Mouse (Mus musculus): ENCODE results near the gene Tmem117.

The Tmem117 gene

DNA sequence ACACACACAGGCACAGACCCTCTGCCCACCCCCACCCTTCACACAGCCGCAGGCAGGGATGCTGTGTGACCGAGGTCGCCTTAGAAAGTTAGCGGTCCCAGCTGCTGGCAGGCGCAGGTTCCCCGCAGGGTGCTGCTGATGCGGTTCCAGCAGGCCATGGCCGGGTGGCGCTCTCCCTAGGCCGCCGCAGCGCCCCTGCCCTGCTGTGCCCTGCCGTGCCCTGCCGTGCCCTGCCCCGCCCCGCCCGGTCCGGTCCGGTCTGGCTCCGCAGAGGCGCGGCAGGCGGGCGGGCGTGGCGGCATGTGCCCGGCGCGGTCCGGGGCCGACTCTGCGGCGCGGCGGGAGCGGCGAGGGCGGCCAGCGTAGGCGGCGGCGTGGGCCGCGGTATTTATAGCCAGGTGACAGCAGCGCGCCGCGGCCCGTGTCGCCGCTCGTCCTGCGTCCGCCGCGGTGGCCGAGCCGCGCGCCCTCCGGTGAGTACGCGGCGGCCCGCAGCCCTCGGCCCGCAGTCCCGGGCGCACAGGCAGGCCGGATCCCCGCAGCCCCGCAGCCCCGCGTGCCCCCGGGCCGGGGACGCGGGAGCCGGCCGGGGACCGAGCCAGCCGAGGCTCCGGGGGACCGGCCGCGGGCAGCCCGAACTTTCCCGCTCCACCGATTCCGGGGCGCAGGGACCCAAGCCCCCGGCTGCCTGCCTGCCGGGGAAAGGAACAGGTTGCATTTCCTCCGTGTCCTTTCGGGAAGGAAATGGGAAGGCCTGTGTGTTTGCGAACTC lies at the start of gene Tmem117:
TSS of gene Tmem117 (plus strand) at position 403 of the 772 bp plus-strand sequence.
- peak; percentile 13 for DNase-seq (ENCODE audit: low read depth)

GRCm38 (mm10) chr15:94582000-94582593 lies 46.9 kb upstream of the Tmem117 start:
- no peak for DNase-seq (ENCODE audit: low read depth)

- no peak for DNase-seq (ENCODE audit: low read depth)
These were observed 45.9 kb upstream of the Tmem117 start for GRCm38 (mm10) chr15:94583153-94583552.

DNA sequence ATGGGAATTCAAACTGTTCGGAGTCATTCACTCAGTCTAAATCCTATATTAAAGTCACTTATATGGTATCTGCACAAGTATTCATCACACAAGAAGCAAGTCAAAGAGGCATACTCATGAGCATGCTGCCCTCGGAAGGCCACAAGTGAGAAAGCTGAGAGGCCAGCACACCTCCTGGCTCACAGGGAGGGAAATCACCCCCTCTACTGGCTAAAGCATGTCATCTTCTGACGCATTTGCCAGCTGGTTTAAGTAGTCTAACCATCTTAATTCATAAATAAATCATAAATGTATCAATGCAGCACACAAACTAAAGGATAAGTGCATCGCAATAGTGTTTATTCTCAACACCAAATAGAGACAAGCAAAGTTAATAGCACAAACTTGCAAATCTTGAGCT lies 44.3 kb upstream of the Tmem117 start:
- DNase-seq (ENCODE audit: low read depth), result no peak

GRCm38 (mm10) chr15:94587826-94588715 lies 41.0 kb upstream of the Tmem117 start:
- no peak for DNase-seq (ENCODE audit: low read depth)

DNA sequence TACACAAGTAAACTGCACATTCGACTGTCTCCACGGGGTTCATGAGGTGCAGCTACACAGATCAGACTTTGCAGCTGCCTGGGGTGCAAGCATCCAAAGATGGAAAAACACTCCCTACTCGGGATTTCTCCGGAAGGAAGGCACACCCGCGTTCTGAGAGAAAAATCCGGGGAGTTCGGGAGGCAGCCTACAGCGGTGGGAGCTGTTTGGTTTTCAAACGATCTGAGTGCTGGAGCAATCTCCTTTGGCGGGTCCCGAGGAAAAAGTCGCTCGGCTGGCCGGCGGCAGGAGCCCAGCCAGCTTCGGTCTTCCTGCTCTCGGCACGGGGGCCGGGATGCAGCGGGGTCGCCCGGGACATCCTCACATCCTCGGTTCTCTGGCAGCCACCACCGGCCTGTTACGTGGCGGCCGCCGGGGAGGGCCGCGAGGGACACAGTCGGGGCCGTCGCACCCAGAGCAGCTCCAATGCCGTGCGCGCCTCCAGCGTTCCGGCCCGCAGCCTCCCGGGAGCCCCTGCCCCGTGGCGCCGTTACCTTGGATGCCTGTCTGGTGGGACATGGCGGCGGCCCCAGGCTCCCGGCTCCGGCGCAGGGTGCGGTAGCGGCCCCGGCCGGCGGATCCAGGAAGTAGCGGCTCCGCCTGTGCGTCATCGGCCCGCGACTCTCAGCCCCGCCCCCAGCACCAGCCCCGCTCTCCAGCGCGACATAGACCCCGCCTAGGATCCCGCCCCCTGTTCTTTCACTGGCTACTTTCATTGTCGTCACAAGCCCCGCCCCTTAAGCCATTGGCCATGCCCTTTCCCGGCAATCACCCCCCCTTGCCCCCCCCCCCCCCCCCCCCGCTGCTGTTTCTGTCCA lies 39.6 kb upstream of the Tmem117 start, which contains the start of gene Twf1:
TSS of gene Twf1 (minus strand) at position 671 of the 857 bp plus-strand sequence.
- peak; percentile 78 for DNase-seq (ENCODE audit: low read depth)

DNA sequence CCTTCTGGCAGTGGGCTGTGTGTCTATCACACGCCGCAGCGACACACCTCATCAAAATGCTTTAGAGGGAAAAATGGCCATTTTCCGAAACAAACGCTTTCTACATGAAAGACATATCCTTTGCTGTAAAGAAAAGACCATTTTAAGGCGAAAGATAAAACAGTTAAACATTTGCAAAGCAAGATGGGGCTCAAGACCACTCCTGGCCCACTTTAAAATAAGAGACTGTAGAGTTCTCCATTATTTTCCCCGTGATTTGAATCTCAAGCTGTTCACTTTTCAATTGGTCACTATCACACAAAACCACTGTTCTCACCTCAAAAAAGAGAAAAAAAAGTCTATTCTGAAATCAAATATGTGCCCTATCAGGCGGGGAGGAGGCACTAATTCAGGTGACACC lies 38.9 kb upstream of the Tmem117 start:
- no peak for DNase-seq (ENCODE audit: low read depth)

GRCm38 (mm10) chr15:94591356-94591755 lies 37.7 kb upstream of the Tmem117 start:
- DNase-seq (ENCODE audit: low read depth), result no peak

- no peak for DNase-seq (ENCODE audit: low read depth)
These were observed 35.4 kb upstream of the Tmem117 start for GRCm38 (mm10) chr15:94593586-94593985.

GRCm38 (mm10) chr15:94600145-94600707 lies 28.8 kb upstream of the Tmem117 start:
- no peak for DNase-seq (ENCODE audit: low read depth)

DNA sequence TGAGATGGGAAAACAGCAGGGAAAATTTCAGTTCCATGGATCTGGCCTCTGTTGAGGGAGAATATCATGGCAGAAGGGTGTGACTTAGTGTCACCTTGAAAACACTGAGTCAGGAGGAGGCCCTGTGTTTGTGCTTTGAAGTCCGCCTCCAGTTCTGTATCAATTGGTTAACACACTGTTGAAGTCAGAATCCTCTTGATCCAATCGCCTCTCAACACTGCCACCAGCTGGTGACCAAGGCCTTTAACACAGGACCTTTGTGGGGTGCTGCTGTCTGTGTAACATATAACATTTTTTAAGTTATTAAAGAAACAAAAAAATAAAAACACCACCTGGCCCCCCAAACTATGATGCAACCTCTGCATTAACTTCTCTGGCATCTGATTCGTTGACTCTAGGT lies 27.7 kb upstream of the Tmem117 start:
- peak; percentile 39 for DNase-seq (ENCODE audit: low read depth)

- DNase-seq (ENCODE audit: low read depth), result no peak
These were observed 26.6 kb upstream of the Tmem117 start for GRCm38 (mm10) chr15:94602441-94602840.

GRCm38 (mm10) chr15:94607768-94608167 lies 21.3 kb upstream of the Tmem117 start:
- DNase-seq (ENCODE audit: low read depth), result no peak

DNA sequence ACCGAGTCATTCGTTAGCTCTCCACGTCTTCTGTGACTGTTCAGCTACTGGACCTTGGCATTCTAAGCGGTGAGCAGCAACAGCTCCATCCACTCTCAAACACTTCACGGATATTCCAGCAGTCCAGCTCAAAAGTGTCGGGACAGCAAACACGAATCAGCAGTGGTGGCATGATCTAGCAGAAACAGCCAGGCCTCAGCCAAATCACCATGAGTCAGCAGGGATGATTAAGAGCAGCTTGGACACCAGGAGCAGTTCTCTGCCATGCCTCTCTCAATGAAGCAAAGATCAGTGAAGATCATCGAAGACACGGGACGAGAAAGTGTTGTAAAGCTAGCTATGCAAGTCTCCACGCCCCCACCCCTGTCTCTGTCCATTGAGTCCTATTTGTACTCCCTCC lies 13.0 kb upstream of the Tmem117 start:
- no peak for DNase-seq (ENCODE audit: low read depth)

- peak; percentile 14 for DNase-seq (ENCODE audit: low read depth)
These were observed 8.1 kb upstream of the Tmem117 start for GRCm38 (mm10) chr15:94620909-94621308.

DNA sequence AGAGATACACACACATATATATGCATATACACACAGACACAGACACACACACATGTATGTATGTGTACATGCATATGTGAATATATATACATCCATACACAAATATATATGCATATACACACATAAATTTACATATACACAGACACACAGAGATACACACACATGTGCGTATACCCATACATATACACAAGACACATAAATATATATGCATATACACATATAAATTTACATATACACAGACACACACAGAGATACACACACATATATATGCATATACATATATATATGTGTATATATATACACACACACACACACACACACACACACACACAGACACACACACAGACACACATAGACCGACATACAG lies 586 bp upstream of the Tmem117 start:
- DNase-seq (ENCODE audit: low read depth), result no peak

DNA sequence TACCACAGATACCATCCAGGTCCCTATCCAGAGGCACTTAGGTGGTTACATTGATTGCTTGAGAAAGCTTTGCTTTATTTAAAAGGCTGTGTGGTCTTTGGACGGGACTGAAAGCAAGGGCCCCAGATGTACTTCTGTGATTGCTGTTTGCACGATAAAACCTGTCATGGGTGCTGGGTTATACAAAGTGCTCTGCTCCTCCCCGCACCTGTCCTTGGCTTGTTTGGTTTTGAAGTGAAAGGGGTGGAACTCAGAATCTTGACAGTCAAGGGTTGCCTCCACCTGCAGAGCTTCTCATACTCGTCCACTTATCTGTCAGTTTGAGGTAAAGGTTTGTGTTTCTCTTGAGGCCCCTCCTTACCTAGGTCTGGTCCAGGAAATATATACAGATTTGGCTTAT lies 1.5 kb downstream of the Tmem117 start:
- no peak for DNase-seq (ENCODE audit: low read depth)

DNA sequence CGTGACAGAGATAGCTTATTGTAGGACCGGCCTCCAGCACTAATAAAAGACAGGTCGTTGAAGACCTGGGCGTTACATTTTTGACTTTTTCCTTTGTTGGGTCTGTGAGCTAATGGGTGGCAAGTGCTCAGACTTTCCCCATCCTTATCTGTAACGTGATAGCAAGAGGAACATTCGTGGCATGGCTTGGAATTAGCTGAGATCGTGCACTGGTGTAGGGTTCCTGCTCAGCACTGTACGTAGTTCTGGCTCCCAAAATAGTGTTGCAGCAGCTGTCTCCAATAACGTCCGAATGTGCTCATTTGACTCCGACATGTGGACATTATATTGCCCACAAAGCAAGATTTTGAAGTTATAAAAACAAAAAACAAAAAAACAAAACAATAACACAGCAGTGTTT lies 5.5 kb downstream of the Tmem117 start:
- no peak for DNase-seq (ENCODE audit: low read depth)

DNA sequence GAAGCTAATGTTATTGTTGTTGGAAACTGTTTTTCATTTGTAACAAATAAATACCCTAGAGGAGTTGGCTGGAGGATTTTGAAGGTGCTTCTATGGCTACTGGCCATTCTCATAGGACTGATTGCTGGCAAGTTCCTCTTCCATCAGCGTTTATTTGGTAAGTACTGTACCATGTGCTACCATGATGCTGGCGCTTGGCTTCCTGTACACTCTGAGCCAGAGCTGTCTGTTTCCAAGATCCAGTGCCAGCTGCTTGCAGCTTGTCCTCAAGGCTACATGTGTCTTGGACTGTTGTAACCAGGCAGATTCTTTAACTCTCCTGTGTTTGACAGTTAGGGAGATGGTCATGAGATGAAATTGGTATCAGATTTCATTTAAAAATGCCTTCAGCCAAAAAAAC lies 9.2 kb downstream of the Tmem117 start:
- no peak for DNase-seq (ENCODE audit: low read depth)

DNA sequence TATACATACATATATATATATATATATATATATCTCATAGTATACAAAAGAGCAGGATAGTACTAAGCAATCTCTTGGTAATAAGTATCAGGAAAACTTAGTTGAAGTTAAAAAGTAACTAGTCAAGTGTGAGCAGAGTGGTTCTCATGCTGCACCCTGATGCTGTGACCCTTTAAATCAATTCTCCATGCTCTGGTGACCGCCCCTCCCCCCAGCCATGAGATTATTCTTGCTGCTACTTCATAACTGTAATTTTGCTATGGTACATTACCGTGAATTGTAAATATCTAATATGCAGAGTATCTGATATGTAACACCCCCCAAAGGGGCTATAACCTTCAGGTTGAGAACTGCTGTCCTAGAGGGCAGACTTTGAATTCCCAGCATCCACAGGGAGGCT lies 10.1 kb downstream of the Tmem117 start:
- no peak for DNase-seq (ENCODE audit: low read depth)

DNA sequence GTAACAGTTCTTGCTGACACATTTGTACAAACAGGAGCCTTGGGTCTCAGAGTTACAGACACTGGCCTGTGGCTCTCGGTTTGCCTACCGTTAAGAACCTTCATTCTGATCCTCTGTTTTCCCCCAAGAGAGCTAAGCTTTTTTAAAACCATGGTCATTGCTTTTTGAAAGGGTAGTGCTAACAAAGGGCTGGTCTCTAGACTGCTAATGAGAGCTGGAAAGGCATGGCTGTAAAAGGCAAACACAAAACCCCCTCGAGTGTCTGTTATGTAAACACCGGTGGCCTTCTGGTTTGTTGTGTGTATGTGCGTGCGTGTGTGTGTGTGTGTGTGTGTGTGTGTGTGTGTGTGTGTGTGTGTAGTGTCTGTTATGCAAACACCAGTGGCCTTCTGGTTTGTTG lies 17.0 kb downstream of the Tmem117 start:
- DNase-seq (ENCODE audit: low read depth), result no peak

Data from fibroblast of lung, adult 2 months (primary cell).